Mouse (Mus musculus) lung, postnatal 0 days (tissue): ENCODE results near the gene Apbb1. TPM values are rescaled to one million over a fixed set of nuclear protein-coding genes. Genes with fewer than 3 reads are reported as not detected.

Source experiments
- ATAC-seq: fragments of 200-750 bp; cut with Nextera tagmentation; 2 replicates; pipeline ENCODE4 v1.8.0; 2017; ENCODE audit warnings: moderate library complexity
- DNase-seq: peaks from one replicate; pipeline ENCODE4 v3.0.0-alpha.2; 2016; ENCODE audit warnings: low spot score
- H3K27ac ChIP-seq: fragments of 300-500 bp; sonication (generic); 2 replicates; pipeline ENCODE4 v1.5.1; 2014; ENCODE audit warnings: antibody characterized with exemption, mild to moderate bottlenecking, low read length, mixed read lengths
- H3K27me3 ChIP-seq: fragments of 300-500 bp; sonication (generic); replicated peaks from 2 replicates; pipeline ENCODE4 v1.6.1; 2014; ENCODE audit warnings: low read length, mixed read lengths; ENCODE audit not compliant: insufficient read depth
- H3K36me3 ChIP-seq: fragments of 300-500 bp; sonication (generic); 2 replicates; pipeline ENCODE4 v1.6.1; 2014; ENCODE audit warnings: low read length, mixed read lengths; ENCODE audit not compliant: insufficient read depth
- H3K4me1 ChIP-seq: fragments of 300-500 bp; sonication (generic); 2 replicates; pipeline ENCODE4 v1.6.1; 2014; ENCODE audit warnings: antibody characterized with exemption, low read depth, low read length, mixed read lengths; ENCODE audit not compliant: insufficient read depth
- H3K4me2 ChIP-seq: fragments of 300-500 bp; sonication (generic); replicated peaks from 2 replicates; pipeline ENCODE4 v1.6.1; 2014; ENCODE audit warnings: low read depth, mild to moderate bottlenecking, low read length, moderate library complexity, mixed read lengths
- H3K4me3 ChIP-seq: fragments of 300-500 bp; sonication (generic); 2 replicates; pipeline ENCODE4 v1.5.1; 2014; ENCODE audit warnings: low read depth, low read length
- H3K9ac ChIP-seq: fragments of 300-500 bp; sonication (generic); replicated peaks from 2 replicates; pipeline ENCODE4 v1.6.1; 2014; ENCODE audit warnings: low read depth, mild to moderate bottlenecking
- H3K9me3 ChIP-seq: fragments of 300-500 bp; sonication (generic); 2 replicates; pipeline ENCODE4 v1.6.1; 2016; ENCODE audit warnings: low read length, mixed read lengths
- CTCF ChIP-seq: IDR thresholded peaks from 2 replicates; pipeline ENCODE4 v1.5.1; 2016; ENCODE audit warnings: antibody characterized with exemption, mild to moderate bottlenecking
- EP300 ChIP-seq: IDR thresholded peaks from 2 replicates; pipeline ENCODE4 v1.6.1; 2016; ENCODE audit warnings: antibody characterized with exemption, mild to moderate bottlenecking, control low read depth
- WGBS: fragments of 180-500 bp; shearing (Covaris S2); extraction: QIAGEN DNeasy Blood & Tissue Kit; methylation state at CpG from one replicate; pipeline ENCODE4 v1.1.7; 2014; 5-methylcytosine and 5-hydroxymethylcytosine counted together
- polyA plus RNA-seq: library from polyadenylated mRNA; unstranded; fragments of >200 nt; fragmentation: Nextera tagmentation; extraction: Ambion mirVana; gene quantifications from 2 replicates; pipeline ENCODE4 v1.2.1, GENCODE M21; 2015

Apbb1 gene
- 71.2 and 77.6 TPM in 2 replicates for polyA plus RNA-seq

GRCm38 (mm10) chr7:105581094-105581703, at the start of gene Apbb1:
Gene Apbb1, minus strand, starts transcription at chr7:105581653.
- Histone ChIP-seq H3K9me3 (no peaks in the 10 kb centered on the region), H3K9ac (peak within 1 kb of the TSS; percentile 46), H3K4me3 (peak within 1 kb of the TSS; percentile 72), H3K27ac (peak within 1 kb of the TSS; percentile 78), H3K36me3 (no peaks in the 10 kb centered on the region), H3K4me1 (0 out of 2 replicates have a peak, but pooled peaks cover 5% of the 10 kb centered on the region), H3K4me2 (peak within 1 kb of the TSS; percentile 90), H3K27me3 (no peaks in the 10 kb centered on the region)
- 2% methylated on average over 32 of the region's 54 CpGs for WGBS
- TF ChIP-seq EP300 (no peak), CTCF (peak; percentile 4; the same call in 1 of the 2 replicates)
- ATAC-seq, result peak; percentile 93
- DNase-seq, result peak; percentile 88

DNA sequence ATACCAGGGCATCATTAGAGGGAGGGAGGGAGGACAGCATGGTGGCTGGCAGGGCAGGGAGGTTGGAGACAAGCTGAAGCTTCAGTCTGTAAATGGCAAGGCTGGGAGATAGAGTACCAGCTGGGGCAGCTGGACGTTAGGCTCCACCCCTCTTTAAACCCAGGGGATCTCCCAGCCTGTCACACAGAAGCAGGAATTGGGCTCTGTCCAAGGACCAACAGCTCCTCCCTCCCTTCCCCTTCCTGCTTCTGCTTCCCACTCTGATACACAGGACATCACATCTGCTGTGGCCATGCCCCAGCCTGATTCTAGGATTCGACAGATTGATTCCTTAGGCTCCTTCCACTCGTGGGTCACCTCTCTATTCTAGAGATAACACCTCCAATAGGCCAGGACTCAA, 47.2 kb upstream of the Apbb1 start:
- Histone ChIP-seq H3K9me3 (no peaks in the 10 kb centered on the region), H3K27me3 (no peaks in the 10 kb centered on the region), H3K4me3 (no peak overlapping the region), H3K9ac (no peak overlapping the region), H3K4me2 (no peak overlapping the region), H3K27ac (peak overlapping the region; percentile 71), H3K36me3 (no peaks in the 10 kb centered on the region), H3K4me1 (peaks cover 19% of the 10 kb centered on the region)
- TF ChIP-seq CTCF (no peak), EP300 (no peak)
- ATAC-seq, result peak; percentile 56
- DNase-seq, result peak; percentile 92
- WGBS, result 11% methylated on average over 3 of the region's 3 CpGs

GRCm38 (mm10) chr7:105625397-105625796, 43.9 kb upstream of the Apbb1 start:
- Histone ChIP-seq H3K9me3 (no peaks in the 10 kb centered on the region), H3K9ac (no peak overlapping the region), H3K27me3 (no peaks in the 10 kb centered on the region), H3K36me3 (no peaks in the 10 kb centered on the region), H3K27ac (0 out of 2 replicates have a peak overlapping the region, but pooled peaks have one; percentile 57), H3K4me1 (peaks cover 20% of the 10 kb centered on the region), H3K4me2 (no peak overlapping the region), H3K4me3 (no peak overlapping the region)
- 35% methylated on average over 6 of the region's 6 CpGs for WGBS
- DNase-seq, result peak; percentile 51
- ATAC-seq, result no peak
- TF ChIP-seq EP300 (no peak), CTCF (no peak)

DNA sequence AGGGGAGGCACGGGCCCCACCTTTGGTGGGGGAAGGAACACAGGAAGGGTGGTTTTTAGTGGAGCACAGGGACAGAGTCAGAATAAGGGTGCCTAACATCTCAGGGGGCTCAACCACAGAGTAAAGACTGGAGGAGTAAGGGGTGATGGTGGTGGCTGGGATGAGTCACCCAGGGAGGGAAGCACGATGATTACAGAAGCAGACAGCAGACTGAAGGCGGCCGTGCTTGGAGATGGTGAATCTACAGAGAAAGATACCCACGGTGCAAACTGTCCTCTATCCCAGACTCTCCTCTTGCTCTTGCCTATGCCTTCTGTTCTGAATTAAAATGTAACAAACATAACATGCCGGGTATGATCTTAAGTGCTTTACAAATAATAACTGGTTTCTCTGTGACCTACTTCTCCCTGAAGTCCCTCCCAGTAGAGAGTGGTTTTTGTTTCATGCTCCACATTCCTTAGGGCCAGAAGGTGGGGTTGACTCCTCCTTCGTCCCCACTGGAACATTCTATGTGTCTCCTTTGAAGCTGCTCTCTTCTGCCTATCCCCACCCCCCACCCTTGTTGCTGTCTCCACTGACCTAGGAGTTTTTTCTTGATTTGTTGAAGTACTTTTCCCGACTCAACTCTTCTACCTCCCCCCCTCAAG, 40.3 kb upstream of the Apbb1 start:
- Histone ChIP-seq H3K27me3 (no peaks in the 10 kb centered on the region), H3K9ac (no peak overlapping the region), H3K9me3 (no peaks in the 10 kb centered on the region), H3K4me1 (peaks cover 10% of the 10 kb centered on the region), H3K4me3 (no peak overlapping the region), H3K4me2 (peak overlapping the region; percentile 17), H3K27ac (peak overlapping the region; percentile 96), H3K36me3 (peaks cover 25% of the 10 kb centered on the region)
- DNase-seq (peak; percentile 93), ATAC-seq (peak; percentile 85)
- 44% methylated on average over 8 of the region's 8 CpGs for WGBS
- no peak for TF ChIP-seq CTCF
- TF ChIP-seq EP300, result peak; percentile 97

- H3K9me3 ChIP-seq, result no peaks in the 10 kb centered on the region
- H3K27me3 ChIP-seq, result no peaks in the 10 kb centered on the region
- ATAC-seq (peak; percentile 82), DNase-seq (peak; percentile 91)
- TF ChIP-seq CTCF (no peak), EP300 (peak; percentile 81)
- no peak overlapping the region for H3K9ac ChIP-seq
- 58% methylated on average over 4 of the region's 4 CpGs for WGBS
- peak overlapping the region; percentile 17; the same call in 1 of the 2 replicates for H3K4me2 ChIP-seq
- peaks cover 26% of the 10 kb centered on the region for H3K36me3 ChIP-seq
- no peak overlapping the region for H3K4me3 ChIP-seq
- peaks cover 10% of the 10 kb centered on the region for H3K4me1 ChIP-seq
- peak overlapping the region; percentile 96 for H3K27ac ChIP-seq
Measured at GRCm38 (mm10) chr7:105621053-105621452, 39.6 kb upstream of the Apbb1 start.

DNA sequence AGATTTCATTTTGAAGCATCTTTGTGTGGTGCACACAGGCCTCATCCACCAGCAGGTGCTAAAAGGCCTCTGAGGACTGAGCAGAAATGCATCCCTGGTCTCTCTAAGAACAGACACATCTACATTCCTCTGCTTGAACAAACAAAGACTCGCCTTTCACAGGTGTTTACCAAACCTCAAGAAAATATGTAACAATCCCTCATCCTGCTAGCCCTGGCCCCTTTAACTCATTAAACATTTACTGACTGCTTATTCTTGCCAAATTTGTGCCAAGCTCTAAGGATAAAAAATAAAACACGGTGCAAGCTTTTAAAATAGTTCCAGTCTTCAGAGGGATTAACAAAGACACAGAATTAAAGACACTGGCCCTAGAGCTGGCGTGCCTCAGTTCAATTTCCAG, 38.2 kb upstream of the Apbb1 start:
- H3K9me3 ChIP-seq, result no peaks in the 10 kb centered on the region
- no peak overlapping the region for H3K4me2 ChIP-seq
- H3K27me3 ChIP-seq, result no peaks in the 10 kb centered on the region
- H3K4me1 ChIP-seq, result peaks cover 7% of the 10 kb centered on the region; the same call in 1 of the 2 replicates
- H3K36me3 ChIP-seq, result peaks cover 40% of the 10 kb centered on the region
- ATAC-seq (peak; percentile 43), DNase-seq (peak; percentile 73)
- TF ChIP-seq EP300, result peak; percentile 89
- peak; percentile 36; the same call in 1 of the 2 replicates for TF ChIP-seq CTCF
- H3K9ac ChIP-seq, result no peak overlapping the region
- 49% methylated on average over 3 of the region's 3 CpGs for WGBS
- H3K4me3 ChIP-seq, result no peak overlapping the region
- peak overlapping the region; percentile 86 for H3K27ac ChIP-seq
